Mouse (Mus musculus) hindbrain, postnatal 0 days (tissue): ENCODE measurements around the gene Best3. TPM values are rescaled to one million over a fixed set of nuclear protein-coding genes. Genes with fewer than 3 reads are reported as not detected.
A peak's percentile ranks its signal among the peaks of the same experiment; 100 is the strongest.

Experiments
- ATAC-seq: fragments of 200-750 bp; cut with Nextera tagmentation; 2 replicates; pipeline ENCODE4 v1.8.0; 2017; ENCODE audit warnings: mild to moderate bottlenecking, moderate TSS enrichment, moderate library complexity
- DNase-seq: peaks from one replicate; pipeline ENCODE4 v3.0.0-alpha.2; 2015; ENCODE audit warnings: low spot score
- H3K27ac ChIP-seq: fragments of 300-500 bp; sonication (generic); 2 replicates; pipeline ENCODE4 v1.5.1; 2014; ENCODE audit warnings: mild to moderate bottlenecking
- H3K27me3 ChIP-seq: fragments of 300-500 bp; sonication (generic); 2 replicates; pipeline ENCODE4 v1.6.1; 2014; ENCODE audit warnings: low read length, mixed read lengths; ENCODE audit not compliant: insufficient read depth
- H3K36me3 ChIP-seq: fragments of 300-500 bp; sonication (generic); 2 replicates; pipeline ENCODE4 v1.6.1; 2014; ENCODE audit warnings: low read length, mixed read lengths; ENCODE audit not compliant: insufficient read depth
- H3K4me1 ChIP-seq: fragments of 300-500 bp; sonication (generic); 2 replicates; pipeline ENCODE4 v1.6.1; 2014; ENCODE audit warnings: antibody characterized with exemption, low read length, mixed read lengths; ENCODE audit not compliant: insufficient read depth
- H3K4me2 ChIP-seq: fragments of 300-500 bp; sonication (generic); 2 replicates; pipeline ENCODE4 v1.6.1; 2014; ENCODE audit warnings: low read depth, mild to moderate bottlenecking, low read length, moderate library complexity, mixed read lengths
- H3K4me3 ChIP-seq: fragments of 300-500 bp; sonication (generic); 2 replicates; pipeline ENCODE4 v1.5.1; 2014; ENCODE audit warnings: low read length
- H3K9ac ChIP-seq: fragments of 300-500 bp; sonication (generic); replicated peaks from 2 replicates; pipeline ENCODE4 v1.6.1; 2014; ENCODE audit warnings: mild to moderate bottlenecking, low read length, moderate library complexity, mixed read lengths
- H3K9me3 ChIP-seq: fragments of 300-500 bp; sonication (generic); 2 replicates; pipeline ENCODE4 v1.6.1; 2016; ENCODE audit warnings: low read length, mixed read lengths
- CTCF ChIP-seq: IDR thresholded peaks from 2 replicates; pipeline ENCODE4 v1.5.1; 2016; ENCODE audit warnings: antibody characterized with exemption, control low read depth, low read depth
- WGBS: fragments of 180-500 bp; shearing (Covaris S2); extraction: QIAGEN DNeasy Blood & Tissue Kit; methylation state at CpG from one replicate; pipeline ENCODE4 v1.1.7; 2014; 5-methylcytosine and 5-hydroxymethylcytosine counted together
- polyA plus RNA-seq: library from polyadenylated mRNA; unstranded; fragments of >200 nt; fragmentation: Nextera tagmentation; extraction: Ambion mirVana; gene quantifications from 2 replicates; pipeline ENCODE4 v1.2.1, GENCODE M21; 2015
- total RNA-seq: library from RNA; depleted of rRNA; stranded (reverse); fragments of >200 nt; gene quantifications from 2 replicates; pipeline ENCODE4 v1.2.3, GENCODE M21; 2014; rRNA removed

Gene Best3
- total RNA-seq: 0.05 TPM in 1 of 2 replicates, not detected in the other
- 0.15 and 0.23 TPM in 2 replicates for polyA plus RNA-seq

DNA sequence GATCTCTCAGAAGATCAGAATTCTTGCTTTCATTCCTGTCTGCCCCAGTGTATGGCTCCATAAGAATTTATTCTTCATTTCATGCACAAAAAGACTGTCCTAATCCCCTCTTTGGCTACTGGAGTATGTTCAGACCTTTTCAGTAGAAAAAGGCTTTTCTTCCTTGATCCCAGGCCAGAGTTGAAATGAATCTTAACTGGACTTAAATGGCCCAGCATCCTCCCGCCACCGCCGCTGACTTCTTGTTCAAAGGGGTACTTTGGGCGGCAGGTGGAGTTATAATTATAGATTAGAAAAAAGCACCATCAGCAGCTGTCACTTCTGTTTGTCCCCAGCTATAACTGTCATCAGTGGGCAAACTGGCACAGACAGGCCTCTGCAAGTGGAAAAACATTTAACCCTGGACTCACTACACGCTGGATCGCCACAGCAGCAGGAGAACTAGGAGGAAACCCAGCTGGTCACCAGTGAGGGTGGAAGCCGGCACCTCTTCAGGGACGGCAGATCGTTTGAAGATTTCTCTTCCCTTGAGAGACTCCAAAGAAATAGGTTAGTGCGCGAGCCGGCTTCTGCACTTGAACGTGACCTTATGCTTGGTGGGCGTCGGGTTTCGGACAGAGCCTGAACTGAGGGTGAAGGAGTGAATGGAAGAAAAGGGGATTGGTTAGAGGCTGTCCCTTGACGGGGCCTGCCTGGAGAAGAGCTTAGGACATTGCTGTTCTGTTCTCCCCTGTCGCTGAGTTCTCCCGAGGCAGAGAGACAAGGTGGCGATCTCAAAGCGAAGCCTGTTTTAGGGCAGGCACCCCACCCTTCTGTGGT lies at the start of gene Best3:
Best3 (plus strand) TSS at position 51 of the 819 bp plus-strand sequence.
- H3K4me3 ChIP-seq: no peak within 1 kb of the TSS
- H3K27ac ChIP-seq: no peak within 1 kb of the TSS
- 0 out of 2 replicates have a peak, but pooled peaks cover 3% of the 10 kb centered on the region for H3K4me1 ChIP-seq
- no peaks in the 10 kb centered on the region for H3K9me3 ChIP-seq
- peak within 1 kb of the TSS; percentile 27 for H3K4me2 ChIP-seq
- 40% methylated on average over 21 of the region's 21 CpGs for WGBS
- H3K36me3 ChIP-seq: no peaks in the 10 kb centered on the region
- no peak for TF ChIP-seq CTCF
- H3K27me3 ChIP-seq: no peaks in the 10 kb centered on the region
- no peak within 1 kb of the TSS for H3K9ac ChIP-seq
- DNase-seq (no peak), ATAC-seq (no peak; the same call in 1 of the 2 replicates)

DNA sequence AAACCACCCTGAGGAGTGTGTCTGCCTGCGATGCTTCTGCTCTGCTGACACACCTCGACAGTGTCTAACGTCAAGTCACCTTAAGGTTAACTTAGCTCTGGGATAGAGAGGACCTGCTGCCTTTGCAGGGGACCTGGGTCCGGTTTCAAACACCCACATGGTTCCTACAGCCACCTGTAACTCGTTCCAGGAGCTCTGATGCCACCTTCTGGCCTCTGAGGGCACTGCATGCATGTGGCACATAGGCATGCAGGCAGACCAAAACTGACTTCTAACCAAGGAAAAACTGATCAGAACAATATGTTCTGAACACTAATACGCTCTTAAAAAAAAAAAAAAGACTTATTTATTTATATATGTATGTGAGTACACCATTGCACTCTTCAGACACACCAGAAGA lies 43.1 kb upstream of the Best3 start:
- Histone ChIP-seq H3K9me3 (no peaks in the 10 kb centered on the region), H3K4me3 (no peak overlapping the region), H3K27me3 (no peaks in the 10 kb centered on the region), H3K4me1 (no peaks in the 10 kb centered on the region), H3K4me2 (no peak overlapping the region), H3K36me3 (peaks cover 8% of the 10 kb centered on the region), H3K27ac (no peak overlapping the region), H3K9ac (no peak overlapping the region)
- WGBS: 94% methylated on average over 6 of the region's 6 CpGs
- peak; percentile 43; the same call in 1 of the 2 replicates for TF ChIP-seq CTCF
- ATAC-seq (no peak), DNase-seq (peak; percentile 21)

DNA sequence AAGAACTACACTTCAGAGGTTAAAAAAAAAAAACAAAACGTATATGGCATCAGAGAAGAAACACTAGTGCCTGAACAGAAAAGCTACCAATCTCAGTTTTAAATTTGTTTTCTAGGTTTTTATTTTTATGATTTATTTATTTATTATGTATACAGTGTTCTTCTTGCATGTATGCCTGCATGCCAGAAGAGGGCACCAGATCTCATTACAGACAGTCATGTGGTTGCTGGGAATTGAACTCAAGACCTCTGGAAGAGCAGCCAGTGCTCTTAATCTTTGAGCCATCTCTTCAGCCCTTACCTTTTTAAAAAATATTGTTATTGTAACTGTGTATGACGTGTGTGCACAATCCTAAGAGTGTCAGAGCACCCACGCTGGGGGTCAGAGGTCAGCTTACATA lies 42.0 kb upstream of the Best3 start:
- no peak for ATAC-seq
- no peak overlapping the region for H3K9ac ChIP-seq
- peak; percentile 55 for TF ChIP-seq CTCF

GRCm38 (mm10) chr10:116944940-116945339 lies 41.2 kb upstream of the Best3 start:
- Histone ChIP-seq H3K27ac (no peak overlapping the region), H3K9ac (no peak overlapping the region), H3K36me3 (no peaks in the 10 kb centered on the region), H3K9me3 (no peaks in the 10 kb centered on the region), H3K4me2 (no peak overlapping the region), H3K4me1 (peaks cover 3% of the 10 kb centered on the region; the same call in 1 of the 2 replicates), H3K27me3 (no peaks in the 10 kb centered on the region), H3K4me3 (no peak overlapping the region)
- TF ChIP-seq CTCF: no peak
- ATAC-seq (no peak), DNase-seq (no peak)
- 62% methylated on average over 10 of the region's 10 CpGs for WGBS

More for the DNA sequence above, 42.0 kb upstream of the Best3 start:
- WGBS: 88% methylated on average over 3 of the region's 3 CpGs
- Histone ChIP-seq H3K4me1 (peaks cover 3% of the 10 kb centered on the region; the same call in 1 of the 2 replicates), H3K27me3 (no peaks in the 10 kb centered on the region), H3K27ac (no peak overlapping the region), H3K4me2 (no peak overlapping the region), H3K4me3 (no peak overlapping the region), H3K9me3 (no peaks in the 10 kb centered on the region), H3K36me3 (peaks cover 2% of the 10 kb centered on the region)
- DNase-seq: no peak

GRCm38 (mm10) chr10:116948414-116948813 lies 37.7 kb upstream of the Best3 start:
- no peak for TF ChIP-seq CTCF
- no peak for DNase-seq
- peaks cover 3% of the 10 kb centered on the region; the same call in 1 of the 2 replicates for H3K4me1 ChIP-seq
- H3K4me2 ChIP-seq: peak overlapping the region; percentile 78
- H3K27ac ChIP-seq: no peak overlapping the region
- 74% methylated on average over 9 of the region's 9 CpGs for WGBS
- no peaks in the 10 kb centered on the region for H3K27me3 ChIP-seq
- no peaks in the 10 kb centered on the region for H3K9me3 ChIP-seq
- 0 out of 2 replicates have a peak overlapping the region, but pooled peaks have one; percentile 85 for H3K4me3 ChIP-seq
- no peak for ATAC-seq
- H3K36me3 ChIP-seq: no peaks in the 10 kb centered on the region
- no peak overlapping the region; the same call in 1 of the 2 replicates for H3K9ac ChIP-seq

DNA sequence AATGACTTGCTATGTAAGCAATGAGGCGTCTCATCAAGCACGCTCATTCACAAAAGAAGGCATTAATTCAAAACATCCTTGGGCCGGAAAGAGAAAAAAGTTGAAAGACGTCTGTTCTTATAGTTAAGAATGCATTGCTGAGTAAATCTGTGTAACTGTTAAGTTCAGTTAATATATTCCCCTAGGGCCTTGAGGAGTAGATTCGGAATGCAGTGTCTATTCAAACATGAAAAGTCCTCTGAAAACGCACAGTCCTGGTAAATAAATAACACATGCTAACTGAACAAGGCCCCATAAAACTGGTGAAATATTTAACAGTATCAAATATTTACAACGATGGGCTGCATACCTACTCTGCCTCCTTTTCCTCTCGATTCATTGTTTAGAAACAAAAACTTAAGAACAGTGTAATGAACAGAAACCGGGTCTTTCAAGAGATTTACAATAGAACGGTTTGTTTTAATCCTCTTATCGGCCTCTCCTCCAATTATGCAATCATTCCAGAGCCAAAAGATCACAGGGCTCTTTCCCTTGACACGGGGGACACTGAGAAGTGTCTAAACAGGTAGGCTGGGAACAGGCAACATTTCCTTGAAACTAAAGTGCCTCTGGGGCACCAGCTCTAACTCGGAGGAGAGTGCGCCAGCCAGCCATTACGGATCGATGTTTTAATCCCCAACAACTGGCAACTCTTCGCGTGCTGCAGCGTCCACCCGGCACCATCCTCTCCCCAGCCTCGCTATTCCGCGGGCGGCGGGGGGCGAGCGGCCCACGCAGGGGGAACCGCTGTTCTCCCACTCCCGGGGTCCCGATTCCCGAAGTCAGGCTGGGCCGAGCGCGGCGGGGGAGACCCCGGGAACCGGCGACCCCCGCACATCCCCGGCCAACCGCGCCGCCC lies 36.8 kb upstream of the Best3 start:
- peak overlapping the region; percentile 66 for H3K9ac ChIP-seq
- no peak for TF ChIP-seq CTCF
- peak; percentile 38 for DNase-seq
- peaks cover 3% of the 10 kb centered on the region; the same call in 1 of the 2 replicates for H3K4me1 ChIP-seq
- H3K4me3 ChIP-seq: peak overlapping the region; percentile 85
- no peaks in the 10 kb centered on the region for H3K27me3 ChIP-seq
- H3K4me2 ChIP-seq: peak overlapping the region; percentile 78
- no peaks in the 10 kb centered on the region for H3K36me3 ChIP-seq
- 1% methylated on average over 44 of the region's 44 CpGs for WGBS
- ATAC-seq: peak; percentile 7
- peak overlapping the region; percentile 81 for H3K27ac ChIP-seq
- no peaks in the 10 kb centered on the region for H3K9me3 ChIP-seq
